Comparison of ENCODE assay signal across 23 mouse cellular contexts in the genomic region with DNA sequence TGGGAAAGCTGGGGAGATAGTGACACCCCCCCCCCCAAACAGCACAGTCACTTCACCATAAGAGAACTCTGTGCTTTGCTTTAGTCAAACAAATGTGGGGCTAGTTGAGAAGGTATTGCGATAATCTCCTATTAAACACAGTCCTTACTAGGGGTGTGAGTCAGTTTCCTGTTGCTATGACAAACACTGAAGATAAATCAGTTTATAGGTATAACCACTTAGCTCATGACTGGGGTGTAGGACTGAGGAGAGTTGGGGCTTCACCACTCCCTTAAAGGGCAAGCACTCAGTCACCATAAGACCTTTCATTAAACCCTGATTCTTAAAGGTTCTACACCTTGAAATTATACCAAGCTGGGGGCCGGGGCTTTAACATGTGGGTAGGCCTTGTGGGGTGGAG. TPM values are rescaled to one million over a fixed set of nuclear protein-coding genes. Genes with fewer than 3 reads are reported as not detected.
"Had no signal": no experiment of that assay in that cellular context is flagged by ENCODE, and none has a peak within 500 bp of the region (broad histone marks: within the 10 kb centered on the region; RNA-seq: fewer than 3 reads in every experiment).

No protein-coding gene starts in this region.

- H3K36me3 ChIP-seq: liver, embryonic 15.5 days; lung, embryonic 15.5 days; midbrain, embryonic 13.5 days; neural tube, embryonic 13.5 days; neural tube, embryonic 15.5 days; stomach, embryonic 15.5 days had no signal

- H3K27ac ChIP-seq: liver, embryonic 15.5 days; lung, embryonic 15.5 days; macrophage; midbrain, embryonic 13.5 days; neural tube, embryonic 13.5 days; neural tube, embryonic 15.5 days; stomach, embryonic 15.5 days had no signal

- ATAC-seq: liver, postnatal 0 days; lung, postnatal 0 days; midbrain, embryonic 13.5 days; midbrain, embryonic 16.5 days had no signal

- H3K9ac ChIP-seq: liver, embryonic 15.5 days; liver, postnatal 0 days; lung, embryonic 15.5 days; midbrain, embryonic 13.5 days; neural tube, embryonic 13.5 days; neural tube, embryonic 15.5 days; stomach, embryonic 15.5 days had no signal

- H3K4me1 ChIP-seq: liver, embryonic 15.5 days; megakaryocyte, embryonic 14.5 days; midbrain, embryonic 13.5 days; stomach, embryonic 15.5 days had no signal

- H3K27me3 ChIP-seq: liver, embryonic 15.5 days; lung, embryonic 15.5 days; neural tube, embryonic 13.5 days; neural tube, embryonic 15.5 days; stomach, embryonic 15.5 days had no signal

- H3K9me3 ChIP-seq: liver, embryonic 15.5 days; lung, embryonic 15.5 days; megakaryocyte, embryonic 14.5 days; midbrain, embryonic 13.5 days; neural tube, embryonic 13.5 days; neural tube, embryonic 15.5 days; stomach, embryonic 15.5 days had no signal

- H3K4me3 ChIP-seq: liver, embryonic 15.5 days; lung, embryonic 15.5 days; megakaryocyte, embryonic 14.5 days; midbrain, embryonic 13.5 days; myocyte; neural tube, embryonic 13.5 days; neural tube, embryonic 15.5 days; stomach, embryonic 15.5 days had no signal

- DNase-seq: liver, postnatal 0 days; lung, adult 2 months; lung, postnatal 14 days; lung, postnatal 36 days; retina, postnatal 1 day; right cerebral cortex, adult 18-20 months; right cerebral cortex, postnatal 25 days; right cerebral cortex, postnatal 4 days; thymus, adult 2 months; thymus, postnatal 25 days; thymus, postnatal 4 days had no signal

- H3K4me2 ChIP-seq: liver, embryonic 15.5 days; lung, embryonic 15.5 days; midbrain, embryonic 11.5 days; midbrain, embryonic 13.5 days; neural tube, embryonic 13.5 days; stomach, embryonic 15.5 days had no signal

RNA-seq across cellular contexts. Expression of gene Rnf182, which starts 13.1 kb away (rescaled TPM):
- polyA plus RNA-seq: liver, embryonic 15.5 days; liver, postnatal 0 days; macrophage; myocyte had no signal
